Mouse (Mus musculus): ENCODE measurements around the gene Tpcn1. TPM values are rescaled to one million over a fixed set of nuclear protein-coding genes. Genes with fewer than 3 reads are reported as not detected.

Gene Tpcn1
- polyA plus RNA-seq, 1 experiment from 2014 or later: 31.5 TPM

DNA sequence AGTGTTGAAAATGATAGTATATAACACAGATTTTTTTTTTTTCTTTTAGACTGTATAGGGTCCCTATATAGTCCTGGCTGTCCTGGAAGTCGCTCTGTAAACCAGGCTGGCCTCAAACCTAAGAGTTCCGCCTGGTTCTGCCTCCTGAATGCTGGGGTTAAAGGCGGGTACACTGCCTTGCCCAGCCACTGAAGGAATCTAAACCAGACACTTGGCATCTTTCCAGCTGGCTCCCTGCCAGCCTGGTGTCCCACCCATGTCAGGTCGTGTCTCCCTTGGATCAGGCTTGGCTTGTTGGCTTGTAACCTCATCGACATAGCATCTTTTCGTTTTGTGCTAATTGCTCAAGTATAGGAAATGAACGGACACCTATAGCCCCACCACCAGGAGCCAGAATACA lies 40.2 kb upstream of the Tpcn1 start:
- Histone ChIP-seq H3K36me3 (ENCODE audit: control insufficient read depth, insufficient read depth) (peaks cover 42% of the 10 kb centered on the region), H3K4me1 (replicated peaks; ENCODE audit: control insufficient read depth, insufficient read depth, low read length) (no peaks in the 10 kb centered on the region), H3K27me3 (replicated peaks; ENCODE audit: control insufficient read depth, insufficient read depth, low read length) (peaks cover 5% of the 10 kb centered on the region; the same call in 1 of the 2 replicates), H3K9me3 (ENCODE audit: control insufficient read depth) (peaks cover 3% of the 10 kb centered on the region; the same call in 1 of the 2 replicates), H3K4me2 (replicated peaks; ENCODE audit: low read depth) (no peak overlapping the region), H3K9ac (ENCODE audit: low read depth, low read length) (no peak overlapping the region), H3K27ac (ENCODE audit: low read depth, low read length) (no peak overlapping the region), H3K4me3 (ENCODE audit: low read depth, low read length) (no peak overlapping the region)
- no peak; the same call in 1 of the 2 replicates for TF ChIP-seq CTCF (IDR thresholded peaks at IDR 0.05; ENCODE audit: low read depth)
- WGBS: 33% methylated on average over 7 of the region's 7 CpGs
- ATAC-seq: peak; percentile 31; the same call in 1 of the 2 replicates

DNA sequence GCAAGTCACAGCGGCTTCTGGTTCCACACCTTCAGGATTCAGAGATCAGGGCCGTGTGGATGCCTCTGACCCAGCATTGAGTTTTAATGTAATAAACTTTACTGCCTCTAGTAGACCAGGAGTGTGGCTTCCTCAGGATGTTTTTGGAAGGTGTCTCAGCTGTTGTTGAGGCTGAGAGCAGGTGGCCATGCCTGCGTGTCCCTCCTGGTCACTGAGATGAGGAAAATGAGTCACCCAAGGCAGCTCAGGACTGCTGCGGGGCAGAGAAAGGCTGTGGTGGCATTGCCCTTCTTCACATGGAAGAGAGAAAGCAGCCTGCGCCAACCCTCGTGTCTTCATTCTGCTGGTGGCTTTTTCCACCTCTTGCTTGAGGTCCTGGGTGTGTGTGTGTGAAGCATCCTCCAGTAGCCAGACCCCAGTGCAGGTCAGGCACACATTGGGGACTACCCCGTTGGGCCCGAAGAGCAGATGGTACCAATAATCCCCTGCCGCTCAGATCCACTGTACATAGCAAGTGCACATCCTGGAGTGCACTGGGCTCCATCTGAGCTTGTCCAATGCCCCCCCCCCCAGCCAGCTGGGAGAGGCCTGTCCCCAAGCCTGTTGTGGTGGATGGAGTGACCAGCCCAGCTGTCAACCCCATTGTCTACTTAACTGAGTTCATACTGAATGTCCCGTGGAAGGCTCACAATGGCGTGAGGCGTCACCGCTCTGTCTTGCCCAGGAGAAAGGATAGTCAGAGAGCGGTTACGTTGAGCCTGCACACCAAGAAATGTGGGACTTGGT lies 39.2 kb upstream of the Tpcn1 start:
- Histone ChIP-seq H3K9ac (ENCODE audit: low read depth, low read length) (no peak overlapping the region), H3K27me3 (replicated peaks; ENCODE audit: control insufficient read depth, insufficient read depth, low read length) (peaks cover 5% of the 10 kb centered on the region; the same call in 1 of the 2 replicates), H3K4me2 (replicated peaks; ENCODE audit: low read depth) (no peak overlapping the region), H3K4me1 (replicated peaks; ENCODE audit: control insufficient read depth, insufficient read depth, low read length) (no peaks in the 10 kb centered on the region), H3K36me3 (ENCODE audit: control insufficient read depth, insufficient read depth) (peaks cover 50% of the 10 kb centered on the region), H3K9me3 (ENCODE audit: control insufficient read depth) (peaks cover 3% of the 10 kb centered on the region; the same call in 1 of the 2 replicates), H3K27ac (ENCODE audit: low read depth, low read length) (no peak overlapping the region), H3K4me3 (ENCODE audit: low read depth, low read length) (no peak overlapping the region)
- no peak for ATAC-seq
- 88% methylated on average over 15 of the region's 15 CpGs for WGBS
- TF ChIP-seq CTCF (IDR thresholded peaks at IDR 0.05; ENCODE audit: low read depth): no peak

DNA sequence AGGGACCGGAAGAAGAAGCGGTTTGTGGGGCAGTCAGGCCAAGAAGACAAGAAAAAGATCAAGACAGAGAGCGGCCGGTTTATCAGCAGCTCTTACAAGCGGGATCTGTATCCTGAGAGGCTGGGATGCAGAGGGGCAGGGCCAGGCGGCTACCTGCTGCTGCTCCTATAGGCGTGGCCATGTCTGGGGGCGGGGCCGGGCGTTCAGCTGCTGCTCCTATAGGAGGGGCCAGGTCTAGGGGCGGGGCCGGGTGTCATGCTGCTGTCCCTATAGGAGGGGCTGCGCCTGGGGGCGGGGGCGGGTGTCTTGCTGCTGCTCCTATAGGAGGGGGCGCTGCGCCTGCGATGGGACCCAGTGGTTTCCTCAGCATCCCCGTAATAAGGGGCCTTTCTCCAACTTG lies 37.9 kb upstream of the Tpcn1 start:
- no peak overlapping the region for H3K4me2 ChIP-seq (replicated peaks; ENCODE audit: low read depth)
- no peak for TF ChIP-seq CTCF (IDR thresholded peaks at IDR 0.05; ENCODE audit: low read depth)
- 42% methylated on average over 19 of the region's 19 CpGs for WGBS
- no peak overlapping the region for H3K9ac ChIP-seq (ENCODE audit: low read depth, low read length)
- no peak overlapping the region for H3K27ac ChIP-seq (ENCODE audit: low read depth, low read length)
- H3K4me1 ChIP-seq (replicated peaks; ENCODE audit: control insufficient read depth, insufficient read depth, low read length): no peaks in the 10 kb centered on the region
- ATAC-seq: 0 out of 2 replicates have a peak, but pooled peaks have one; percentile 50
- H3K36me3 ChIP-seq (ENCODE audit: control insufficient read depth, insufficient read depth): peaks cover 63% of the 10 kb centered on the region
- no peaks in the 10 kb centered on the region for H3K9me3 ChIP-seq (ENCODE audit: control insufficient read depth)
- peaks cover 5% of the 10 kb centered on the region; the same call in 1 of the 2 replicates for H3K27me3 ChIP-seq (replicated peaks; ENCODE audit: control insufficient read depth, insufficient read depth, low read length)
- H3K4me3 ChIP-seq (ENCODE audit: low read depth, low read length): no peak overlapping the region

DNA sequence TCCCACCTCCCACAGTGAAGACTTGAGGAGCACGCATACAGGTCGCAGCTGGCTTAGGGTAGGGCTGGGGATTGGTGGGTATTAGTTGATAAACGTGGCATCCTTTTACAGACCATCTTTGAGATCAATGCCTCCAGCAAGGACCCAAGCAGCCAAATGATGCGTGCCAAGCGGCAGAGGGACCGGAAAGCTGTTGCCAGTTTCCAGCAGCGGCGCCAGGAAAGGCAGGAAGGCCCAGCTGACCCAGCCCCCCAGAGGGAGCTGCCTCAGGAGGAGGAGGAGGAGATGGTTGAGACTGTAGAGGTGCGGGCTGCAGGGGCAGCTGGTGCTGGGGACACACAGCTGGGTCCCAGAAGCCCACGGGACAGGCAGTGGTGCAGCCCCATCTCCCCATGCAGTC lies 36.0 kb upstream of the Tpcn1 start:
- H3K27me3 ChIP-seq (replicated peaks; ENCODE audit: control insufficient read depth, insufficient read depth, low read length): no peaks in the 10 kb centered on the region
- no peak for TF ChIP-seq CTCF (IDR thresholded peaks at IDR 0.05; ENCODE audit: low read depth)
- no peaks in the 10 kb centered on the region for H3K4me1 ChIP-seq (replicated peaks; ENCODE audit: control insufficient read depth, insufficient read depth, low read length)
- no peaks in the 10 kb centered on the region for H3K9me3 ChIP-seq (ENCODE audit: control insufficient read depth)
- H3K36me3 ChIP-seq (ENCODE audit: control insufficient read depth, insufficient read depth): peaks cover 82% of the 10 kb centered on the region
- no peak overlapping the region for H3K4me2 ChIP-seq (replicated peaks; ENCODE audit: low read depth)
- no peak overlapping the region for H3K9ac ChIP-seq (ENCODE audit: low read depth, low read length)
- no peak for ATAC-seq
- 91% methylated on average over 10 of the region's 10 CpGs for WGBS
- no peak overlapping the region for H3K4me3 ChIP-seq (ENCODE audit: low read depth, low read length)
- H3K27ac ChIP-seq (ENCODE audit: low read depth, low read length): no peak overlapping the region

DNA sequence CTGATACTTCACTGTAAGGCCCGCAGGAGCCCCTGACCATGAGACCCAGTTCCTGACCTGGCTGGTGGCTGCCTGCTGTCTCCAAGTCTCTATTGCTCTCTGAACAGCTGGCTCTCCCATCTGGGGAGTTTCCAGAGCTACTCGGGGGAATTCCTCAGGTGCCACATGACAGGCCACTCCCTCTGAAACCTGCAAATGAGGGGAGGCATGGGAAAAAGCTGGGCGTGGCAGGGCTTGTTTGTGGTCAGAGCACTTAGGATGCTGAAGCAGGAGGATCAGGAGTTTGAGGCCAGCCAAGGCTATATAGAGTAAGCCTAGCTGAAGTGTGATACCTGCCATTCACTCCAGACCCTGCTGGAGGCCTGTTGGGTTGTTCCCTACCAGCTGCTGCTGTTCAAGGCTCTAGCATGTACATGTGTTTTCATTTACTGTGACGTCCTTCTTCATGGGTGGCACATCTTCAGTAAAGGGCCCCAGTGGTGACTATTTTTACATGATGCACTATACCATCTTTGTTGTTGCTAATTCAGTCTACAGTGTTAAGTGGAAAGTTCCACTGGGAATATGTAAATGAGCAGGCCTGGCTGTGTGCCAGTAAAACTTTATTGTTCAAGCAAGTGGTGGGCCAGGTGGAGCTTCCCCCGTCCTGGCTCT lies 33.9 kb upstream of the Tpcn1 start:
- 69% methylated on average over 5 of the region's 5 CpGs for WGBS
- no peak overlapping the region for H3K27ac ChIP-seq (ENCODE audit: low read depth, low read length)
- no peaks in the 10 kb centered on the region for H3K27me3 ChIP-seq (replicated peaks; ENCODE audit: control insufficient read depth, insufficient read depth, low read length)
- no peak for TF ChIP-seq CTCF (IDR thresholded peaks at IDR 0.05; ENCODE audit: low read depth)
- H3K9ac ChIP-seq (ENCODE audit: low read depth, low read length): no peak overlapping the region
- no peak for ATAC-seq
- no peaks in the 10 kb centered on the region for H3K4me1 ChIP-seq (replicated peaks; ENCODE audit: control insufficient read depth, insufficient read depth, low read length)
- H3K9me3 ChIP-seq (ENCODE audit: control insufficient read depth): no peaks in the 10 kb centered on the region
- H3K36me3 ChIP-seq (ENCODE audit: control insufficient read depth, insufficient read depth): peaks cover 91% of the 10 kb centered on the region
- no peak overlapping the region for H3K4me3 ChIP-seq (ENCODE audit: low read depth, low read length)
- no peak overlapping the region for H3K4me2 ChIP-seq (replicated peaks; ENCODE audit: low read depth)

DNA sequence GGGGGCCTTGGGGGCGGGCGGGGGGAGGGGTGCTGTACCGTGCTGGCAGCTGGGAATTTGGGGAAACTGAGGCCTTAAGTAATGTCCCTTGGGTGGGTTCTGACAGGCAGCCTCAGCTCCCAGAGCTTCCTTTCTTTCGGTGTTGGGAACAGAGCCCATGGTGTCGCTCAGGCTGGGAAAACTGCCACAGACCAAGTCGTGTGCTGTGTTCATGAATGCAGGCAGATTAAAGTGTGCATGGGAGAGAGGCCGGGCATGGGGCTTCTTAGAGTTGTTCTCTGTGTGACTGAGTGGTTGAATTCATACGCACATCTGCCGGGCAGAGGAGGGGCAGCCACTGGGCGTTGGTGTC lies 33.3 kb upstream of the Tpcn1 start:
- H3K27me3 ChIP-seq (replicated peaks; ENCODE audit: control insufficient read depth, insufficient read depth, low read length): no peaks in the 10 kb centered on the region
- no peak overlapping the region for H3K4me3 ChIP-seq (ENCODE audit: low read depth, low read length)
- no peak overlapping the region for H3K9ac ChIP-seq (ENCODE audit: low read depth, low read length)
- no peaks in the 10 kb centered on the region for H3K4me1 ChIP-seq (replicated peaks; ENCODE audit: control insufficient read depth, insufficient read depth, low read length)
- peaks cover 90% of the 10 kb centered on the region for H3K36me3 ChIP-seq (ENCODE audit: control insufficient read depth, insufficient read depth)
- no peak for TF ChIP-seq CTCF (IDR thresholded peaks at IDR 0.05; ENCODE audit: low read depth)
- no peak for ATAC-seq
- no peak overlapping the region for H3K4me2 ChIP-seq (replicated peaks; ENCODE audit: low read depth)
- 90% methylated on average over 10 of the region's 10 CpGs for WGBS
- no peaks in the 10 kb centered on the region for H3K9me3 ChIP-seq (ENCODE audit: control insufficient read depth)
- H3K27ac ChIP-seq (ENCODE audit: low read depth, low read length): 0 out of 2 replicates have a peak overlapping the region, but pooled peaks have one; percentile 4

Data from intestine, postnatal 0 days (tissue).